Mouse (Mus musculus) heart, adult 11 months (tissue): ENCODE measurements around the gene Gm49325.

Source experiments
- DNase-seq: peaks from one replicate; pipeline ENCODE4 v3.0.0; 2022

Gene Gm49325

DNA sequence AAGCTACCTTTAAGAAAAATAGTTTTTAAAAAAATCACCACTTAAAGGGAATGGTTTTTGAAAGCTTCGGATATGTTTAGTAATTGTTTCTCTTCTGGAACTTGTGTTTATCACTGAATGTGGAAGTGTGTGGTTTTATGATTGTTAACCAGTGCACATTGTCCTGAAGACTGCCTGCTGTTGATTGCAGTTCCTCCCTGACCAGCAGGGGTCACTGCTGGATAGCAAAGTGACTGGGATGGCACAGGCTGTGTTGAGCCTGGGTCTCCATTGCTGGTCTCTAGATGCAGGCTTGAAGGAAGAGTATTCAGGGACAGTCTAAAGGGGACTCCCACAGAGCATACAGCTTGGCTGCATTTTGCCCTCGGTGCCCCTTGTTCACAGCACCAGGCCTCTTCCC, 21.5 kb downstream of the Gm49325 start:
- peak; percentile 95 for DNase-seq

DNA sequence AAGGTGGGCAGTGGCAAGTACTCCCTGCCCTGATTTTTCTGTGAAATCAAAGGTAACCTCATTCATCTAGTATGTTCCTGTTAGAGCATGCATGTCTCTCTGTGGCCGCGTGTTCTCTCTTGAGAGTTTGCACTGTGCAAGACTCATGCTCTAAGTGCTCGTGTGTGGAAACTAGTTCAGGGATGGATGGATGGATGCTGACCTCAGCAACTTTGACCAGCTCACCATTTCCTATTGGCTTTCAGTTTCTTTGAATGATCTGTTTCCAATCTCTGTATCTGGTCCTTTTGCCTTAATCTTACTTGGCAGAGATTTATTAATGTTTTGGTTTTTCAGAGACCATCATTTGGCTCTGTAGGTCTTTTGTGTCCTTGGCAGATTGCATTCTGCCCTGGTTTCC, 23.2 kb downstream of the Gm49325 start:
- DNase-seq = peak; percentile 85

DNA sequence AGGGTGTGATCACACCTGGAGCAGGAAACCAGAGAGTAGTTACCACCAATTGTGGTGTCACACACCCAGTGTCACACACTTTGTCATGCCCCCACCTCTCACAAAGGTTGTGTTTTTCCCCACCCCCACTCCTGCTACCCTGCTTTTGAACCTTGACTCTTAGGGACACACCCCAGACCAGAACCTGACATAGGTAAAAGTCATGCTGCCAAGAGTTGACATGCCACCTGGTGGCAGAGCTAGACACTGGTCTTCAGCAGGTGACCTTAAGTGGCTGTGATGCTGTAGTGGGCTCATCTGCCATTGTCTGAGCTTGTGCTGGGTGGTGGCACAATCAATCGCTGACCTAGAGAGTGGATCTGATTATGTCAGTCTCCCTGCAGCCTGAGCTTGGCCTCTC, 24.0 kb downstream of the Gm49325 start:
- DNase-seq = peak; percentile 85

DNA sequence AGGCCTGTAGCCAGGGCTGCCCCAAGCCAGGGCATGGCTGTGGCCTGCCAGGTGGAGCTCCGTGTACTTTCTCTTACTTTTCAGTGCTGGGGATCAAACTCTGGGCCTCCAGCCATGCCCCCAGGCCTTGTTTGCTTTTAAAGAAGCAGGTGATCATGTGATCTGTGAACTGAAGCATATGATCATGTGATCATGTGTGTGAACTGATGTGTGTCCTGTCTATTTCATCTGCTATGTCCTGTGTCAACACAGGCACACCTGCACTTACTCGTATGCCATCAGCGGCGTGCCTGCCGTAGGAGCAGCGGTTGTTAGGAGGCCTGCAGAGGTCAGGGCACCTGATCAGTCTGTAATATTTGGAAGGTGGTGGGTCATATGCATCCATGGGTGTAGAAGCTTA, 28.0 kb downstream of the Gm49325 start:
- DNase-seq = no peak

DNA sequence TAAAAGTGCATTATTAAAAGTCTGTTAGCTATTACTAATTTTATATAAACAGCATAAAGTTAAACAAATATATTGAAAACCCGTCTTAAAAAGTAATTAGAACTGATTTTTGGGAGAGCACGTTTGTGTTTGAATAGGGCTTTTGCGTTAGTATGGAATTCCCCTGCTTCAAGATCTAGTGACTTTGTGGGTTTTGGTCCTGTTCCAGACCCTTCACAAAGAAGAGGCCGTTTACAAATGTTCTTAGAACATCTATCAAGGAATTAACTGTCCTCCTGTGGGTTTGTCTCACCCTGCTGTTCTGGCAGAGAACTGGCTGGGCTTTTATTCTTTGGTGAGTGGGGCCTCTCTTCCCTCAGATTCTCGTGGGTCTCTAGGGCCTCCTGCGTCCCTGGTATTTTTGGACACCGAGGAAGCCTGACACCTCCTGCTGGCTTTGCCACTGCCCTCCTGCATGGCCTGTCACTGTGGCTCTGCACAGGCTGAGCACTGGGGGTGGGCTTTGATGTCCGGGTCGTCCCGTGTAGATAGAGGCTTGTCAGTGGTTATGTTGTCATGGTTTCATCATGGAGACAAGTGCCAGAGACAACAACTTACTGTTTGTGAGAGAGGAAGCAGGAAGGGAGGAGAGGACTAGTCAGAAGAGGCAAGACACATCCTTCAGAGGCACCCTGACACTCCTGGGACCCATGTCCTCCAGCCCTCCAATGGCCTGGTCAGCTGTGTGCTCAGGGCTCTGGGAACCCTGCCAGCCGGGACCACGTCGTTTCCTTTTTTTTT, 28.6 kb downstream of the Gm49325 start:
- peak; percentile 96 for DNase-seq

DNA sequence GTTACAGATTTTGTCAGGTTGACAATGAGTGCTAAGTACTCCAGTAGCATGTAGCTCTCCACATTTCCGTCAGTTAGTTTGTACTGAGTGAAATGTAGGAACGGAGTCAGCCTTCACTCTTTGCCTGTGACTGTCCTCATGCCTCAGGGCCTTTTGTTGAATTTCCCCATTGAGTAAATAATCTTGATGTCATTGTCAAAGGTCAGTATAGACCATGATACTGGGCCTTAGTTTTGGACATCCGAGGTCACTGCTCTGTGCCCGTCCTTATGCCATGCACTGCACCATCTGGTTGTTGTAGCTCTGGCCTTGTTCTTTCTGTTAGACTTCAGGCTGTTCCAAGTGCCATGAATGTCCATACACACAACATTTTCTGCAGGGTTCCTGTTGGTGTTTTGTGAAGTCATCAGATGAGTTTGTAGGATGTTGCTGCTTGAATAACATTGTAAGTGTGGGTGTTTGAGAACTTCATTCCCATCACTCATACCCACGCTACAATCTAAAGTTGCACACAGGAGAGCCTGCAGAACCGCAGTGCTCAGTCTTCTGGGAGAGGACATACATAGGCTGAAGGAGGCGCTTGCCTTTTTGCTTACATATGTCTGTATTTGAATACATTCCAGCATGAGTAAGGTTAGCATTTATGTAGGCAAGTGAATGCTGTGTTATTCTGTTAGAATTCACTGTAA, 30.4 kb downstream of the Gm49325 start:
- DNase-seq = no peak

DNA sequence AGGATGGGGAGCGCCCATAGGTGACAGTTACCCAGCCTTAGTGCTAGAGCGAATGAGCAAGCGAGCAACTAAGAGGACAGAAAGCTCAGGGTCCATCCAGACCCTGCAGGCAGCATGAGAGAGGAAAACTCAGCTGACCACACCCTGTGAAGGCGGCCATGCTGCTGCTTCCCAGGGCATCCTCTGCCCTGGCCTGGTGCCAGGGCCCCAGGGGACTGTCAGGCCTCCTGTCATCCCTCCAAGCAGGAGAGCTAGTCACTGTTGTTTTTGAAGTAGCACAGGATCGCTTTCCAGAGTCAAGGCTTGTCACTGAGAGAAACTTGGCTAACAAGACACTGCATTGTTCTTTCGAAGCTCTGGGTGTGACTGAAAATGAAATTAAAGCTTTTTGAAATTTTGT, 33.0 kb downstream of the Gm49325 start:
- peak; percentile 86 for DNase-seq

DNA sequence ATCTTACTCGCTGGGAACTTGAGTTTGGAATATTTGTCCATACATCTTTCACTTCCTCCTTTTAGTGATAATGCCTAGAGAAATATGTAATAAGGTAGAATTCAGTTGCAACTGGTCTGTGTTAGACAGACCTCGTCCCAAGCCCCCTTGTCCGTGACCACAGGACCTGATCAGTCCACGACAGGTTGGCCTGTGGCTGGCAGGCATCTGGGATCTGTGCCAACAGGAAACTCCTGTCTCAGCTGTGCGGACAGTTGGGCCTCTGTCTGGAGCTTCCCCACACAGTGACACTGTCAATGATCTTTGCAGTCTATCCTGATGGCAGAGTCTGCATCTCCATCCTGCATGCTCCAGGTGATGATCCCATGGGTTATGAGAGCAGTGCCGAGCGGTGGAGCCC, 37.2 kb downstream of the Gm49325 start:
- DNase-seq = no peak

DNA sequence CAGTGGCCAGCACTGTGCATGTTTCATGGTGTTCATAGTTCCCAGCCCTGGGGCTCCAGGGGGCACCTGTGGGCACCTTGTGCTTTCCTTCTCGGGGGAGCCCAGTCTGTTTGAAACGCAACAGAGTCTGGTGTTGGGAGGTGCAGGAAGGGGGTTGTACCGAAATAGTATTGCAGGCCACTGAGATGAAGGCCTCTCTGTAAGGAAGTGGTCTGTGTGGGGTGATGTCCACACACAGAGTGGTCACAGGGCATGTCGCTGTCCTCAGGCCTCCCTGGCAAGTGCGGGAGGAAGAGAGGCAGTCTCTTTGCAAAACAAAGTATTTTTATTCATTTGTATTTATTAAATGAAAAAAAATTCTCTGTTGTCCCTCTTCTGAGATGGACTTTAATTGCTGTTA, 39.6 kb downstream of the Gm49325 start:
- DNase-seq = no peak

DNA sequence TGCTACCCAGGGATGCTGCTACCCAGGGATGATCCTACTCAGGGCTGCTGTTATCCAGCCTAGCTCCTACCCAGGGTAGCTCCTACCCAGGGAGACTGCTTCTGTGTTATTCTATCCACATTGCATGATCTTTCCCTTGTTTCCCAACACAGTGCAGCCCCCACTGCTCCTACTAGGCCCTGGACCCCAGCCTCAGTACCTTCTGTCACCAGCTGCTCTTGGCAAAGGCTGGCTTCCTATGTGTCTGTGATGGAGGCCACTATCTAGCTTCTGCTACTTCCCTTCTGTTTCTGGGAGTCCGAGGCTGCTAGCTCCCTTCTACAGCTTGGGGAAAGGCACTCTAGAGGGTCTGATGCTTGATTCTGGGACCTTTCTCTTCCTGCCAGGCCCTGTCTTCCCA, 41.5 kb downstream of the Gm49325 start:
- no peak for DNase-seq

DNA sequence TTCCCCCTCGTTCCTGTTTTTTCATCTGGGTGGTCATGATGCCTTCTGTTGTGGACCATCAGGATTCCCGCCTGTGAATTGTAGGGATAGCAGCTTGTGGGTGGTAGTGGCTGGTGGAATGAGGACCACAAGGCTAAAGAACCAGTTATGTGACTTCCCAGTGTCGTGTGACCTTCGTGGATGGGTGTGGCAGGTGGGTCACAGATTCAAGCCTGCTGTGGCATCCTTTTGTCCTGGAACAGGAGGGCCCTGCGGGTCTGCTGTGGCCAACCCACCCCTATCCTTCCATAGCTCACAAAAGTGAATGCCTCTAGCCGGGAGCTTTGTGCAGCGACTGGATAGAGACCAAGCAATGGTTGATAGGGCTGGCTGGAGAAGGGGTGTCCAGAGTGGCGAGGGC, 41.9 kb downstream of the Gm49325 start:
- DNase-seq = no peak

DNA sequence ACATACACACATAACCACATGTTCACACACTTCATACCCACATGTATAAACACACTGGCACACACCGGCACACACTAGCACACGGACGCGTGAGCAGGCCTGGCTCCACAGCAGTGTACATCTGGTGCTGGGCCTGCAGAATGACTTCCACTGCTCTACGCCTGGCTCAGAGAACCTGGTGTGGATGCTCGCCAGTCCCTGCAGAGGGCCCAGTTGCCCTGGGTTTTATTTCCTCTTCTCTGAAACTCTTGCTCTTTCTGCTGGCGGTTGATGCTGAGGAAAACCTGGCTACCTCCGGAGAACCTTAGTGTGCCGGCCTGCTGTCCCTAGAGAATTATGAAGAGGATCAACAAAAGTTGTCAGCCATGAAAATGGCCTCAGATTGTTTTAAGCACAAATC, 46.0 kb downstream of the Gm49325 start:
- no peak for DNase-seq

DNA sequence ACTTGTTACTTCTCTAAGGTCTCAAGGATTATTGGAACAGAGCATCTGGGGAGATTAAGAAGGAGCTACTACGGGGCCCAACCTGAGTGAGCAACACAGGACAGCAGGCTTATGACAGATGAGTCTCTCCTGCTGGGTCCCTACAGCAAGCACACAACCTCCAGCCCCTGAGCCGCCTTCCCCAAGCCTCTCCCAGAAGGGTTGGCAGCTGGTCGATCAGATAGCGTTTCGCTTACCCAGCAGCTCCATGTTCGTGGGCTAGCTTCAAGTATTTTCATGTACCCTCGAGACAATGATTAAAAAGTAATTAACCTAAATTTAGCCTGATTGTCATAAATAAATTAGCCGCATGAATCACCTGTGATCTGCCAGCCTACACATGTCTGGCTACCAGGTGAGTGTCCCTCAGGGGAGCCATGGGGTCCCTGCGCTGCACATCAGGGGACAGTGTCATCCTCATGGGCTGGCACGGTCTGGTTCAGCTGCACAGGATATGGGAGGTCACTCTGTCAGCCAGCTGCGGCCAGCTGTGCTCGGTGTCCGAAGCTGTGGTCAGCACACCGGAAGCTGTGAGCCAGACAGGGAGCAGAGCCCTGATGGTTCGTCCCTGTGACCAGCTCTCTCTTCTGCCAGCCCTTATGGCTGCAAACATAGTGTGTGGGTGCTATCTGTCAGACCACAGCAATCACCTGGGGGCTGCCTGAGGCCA, 52.4 kb downstream of the Gm49325 start:
- peak; percentile 97 for DNase-seq

DNA sequence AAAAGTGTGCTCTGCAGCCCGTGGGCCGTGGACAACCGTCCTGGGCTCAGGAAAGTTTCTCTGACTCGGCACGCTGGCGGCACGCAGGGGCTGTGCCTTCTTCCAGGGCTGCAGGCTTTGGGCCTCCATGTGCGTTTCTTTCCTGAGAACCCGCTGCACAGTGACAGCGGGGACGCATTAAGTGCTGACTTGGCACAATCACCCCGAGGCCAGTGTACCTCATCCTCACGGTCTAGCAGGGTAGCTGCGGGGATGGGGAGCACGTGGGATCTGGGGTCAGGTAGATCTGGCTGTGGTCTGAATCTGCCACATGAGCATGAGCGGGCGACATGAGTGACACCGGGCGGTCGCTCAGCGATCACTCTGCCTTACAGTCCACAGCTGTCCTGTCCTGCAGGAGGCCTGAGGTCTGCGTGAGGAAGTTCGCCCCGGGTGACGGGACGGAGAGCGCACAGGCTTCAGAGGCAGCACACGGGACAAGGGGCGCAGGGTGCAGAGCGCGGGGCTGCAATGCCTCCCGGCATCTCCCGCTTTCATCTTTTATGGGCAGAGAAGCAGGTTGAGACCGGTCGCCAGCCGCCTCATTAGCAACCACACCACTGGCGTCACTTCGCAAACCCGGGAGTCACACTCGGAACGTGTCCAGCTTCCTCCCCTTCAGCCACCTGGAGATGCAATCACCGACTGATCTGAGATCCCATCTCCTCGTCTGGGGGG, 58.1 kb downstream of the Gm49325 start:
- no peak for DNase-seq

DNA sequence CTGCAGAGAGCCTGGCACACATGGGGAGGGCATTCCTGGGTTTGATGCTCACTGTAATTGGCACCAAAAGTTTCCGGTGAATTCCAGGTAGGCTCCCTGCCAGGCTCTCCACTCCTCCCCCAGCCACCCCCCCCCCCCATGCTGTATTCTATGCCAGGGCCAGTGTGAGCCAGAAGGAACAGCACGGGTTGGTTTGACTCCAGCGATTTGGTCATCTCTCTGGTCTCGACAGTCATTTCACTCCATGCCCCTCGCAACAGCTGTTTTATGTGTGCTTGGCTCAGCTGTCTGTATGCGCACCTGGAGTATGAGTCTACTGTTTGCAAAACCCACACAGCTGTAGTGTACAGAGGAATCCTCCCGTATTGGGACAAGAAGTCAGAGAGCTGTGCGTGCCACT, 60.3 kb downstream of the Gm49325 start:
- no peak for DNase-seq

DNA sequence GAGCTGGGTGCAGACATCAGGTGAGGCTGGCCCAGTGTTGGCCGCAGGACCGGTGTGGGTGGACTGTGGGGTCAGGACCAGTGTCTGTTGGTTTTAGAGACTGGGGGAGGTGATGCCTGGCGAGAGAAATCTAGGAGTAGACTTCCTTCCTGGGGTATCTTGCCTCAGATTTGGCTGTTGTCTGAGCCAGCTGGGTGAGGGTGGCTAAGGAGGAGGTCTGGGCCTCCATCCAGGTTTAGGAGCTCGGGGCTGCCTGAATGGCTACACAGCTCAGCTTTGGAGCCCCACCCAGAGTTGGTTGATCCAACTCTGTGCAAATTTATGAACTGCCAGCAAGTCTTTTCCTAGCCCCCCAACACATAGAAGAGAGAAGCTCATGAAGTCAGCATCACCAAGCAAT, 61.4 kb downstream of the Gm49325 start:
- DNase-seq = no peak

DNA sequence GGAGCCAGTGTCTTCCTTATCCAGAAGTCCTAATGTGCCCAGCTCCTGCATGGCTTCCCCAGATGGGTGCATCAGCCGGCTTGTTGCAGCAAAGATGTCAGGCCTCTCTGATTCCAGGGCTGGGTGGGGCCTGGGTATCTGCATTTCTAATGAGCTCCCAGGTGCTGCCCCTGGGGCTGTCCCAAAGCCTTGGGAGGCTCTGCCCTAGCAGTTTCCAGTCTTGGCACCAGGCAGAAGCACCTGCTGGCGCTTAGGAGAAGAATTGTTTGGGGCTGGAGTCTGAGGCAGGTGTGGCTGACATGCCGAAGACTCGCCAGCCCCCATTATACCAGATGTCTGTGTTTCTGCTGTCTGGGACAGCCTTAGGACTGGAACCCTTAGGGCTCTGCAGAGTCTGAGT, 64.7 kb downstream of the Gm49325 start:
- no peak for DNase-seq

DNA sequence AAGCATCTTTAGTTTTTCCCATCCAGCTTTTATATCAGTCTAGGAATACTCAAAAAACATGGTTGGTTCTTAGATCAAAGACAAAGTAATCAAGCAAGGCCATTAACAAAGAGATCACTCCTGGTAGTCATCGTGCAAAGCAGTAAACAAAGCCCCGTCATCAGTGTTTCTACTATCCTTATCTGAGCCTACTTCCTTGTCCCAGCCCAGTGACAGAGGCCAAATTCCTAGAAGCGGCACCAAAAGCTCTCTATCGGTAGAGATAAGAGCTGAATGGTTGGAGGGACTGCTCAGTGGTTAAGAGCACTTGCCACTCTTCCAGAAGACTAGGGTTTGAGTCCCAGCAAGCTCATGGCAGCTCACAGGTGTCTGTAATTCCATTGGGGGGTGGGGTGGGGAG, 65.5 kb downstream of the Gm49325 start:
- DNase-seq = no peak

DNA sequence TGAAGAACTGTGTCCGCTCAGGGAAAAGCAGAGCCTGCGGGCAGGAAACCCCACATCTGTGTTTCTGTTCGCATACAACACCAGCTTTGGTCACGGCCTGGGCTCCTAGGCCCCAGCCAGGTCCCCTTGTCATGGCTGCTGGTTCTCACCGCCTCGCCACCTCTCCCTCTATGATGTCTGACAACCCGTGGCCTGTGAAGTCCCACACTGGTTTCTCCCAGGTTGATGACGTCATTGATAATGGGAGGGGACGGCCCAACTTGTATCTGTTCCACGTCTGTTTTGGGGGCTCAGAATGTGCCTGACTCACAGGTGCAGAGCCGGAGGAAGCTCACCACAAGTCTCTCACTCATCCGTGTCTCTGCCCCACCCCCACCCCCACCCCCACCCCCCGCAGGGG, 67.8 kb downstream of the Gm49325 start:
- DNase-seq = no peak

DNA sequence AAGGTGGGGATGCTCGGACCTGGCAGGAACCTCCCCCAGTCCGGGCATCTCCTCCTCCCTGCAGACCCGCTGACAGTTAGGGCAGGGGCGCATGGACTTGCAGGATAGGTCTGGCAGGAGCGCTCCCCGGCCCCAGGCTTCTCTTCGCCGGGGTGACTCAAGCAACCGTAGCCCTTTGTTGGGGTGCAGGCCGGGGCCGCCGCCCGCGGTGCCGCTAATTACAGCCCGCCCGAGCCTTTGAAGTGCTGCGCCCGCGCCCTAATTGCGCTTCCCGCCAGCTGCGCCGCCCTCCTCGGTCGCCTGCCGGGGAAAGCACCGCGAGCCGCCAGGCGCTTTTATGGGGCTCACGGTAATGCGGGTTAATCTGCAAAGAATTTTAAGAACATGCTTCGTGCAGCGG, 71.6 kb downstream of the Gm49325 start:
- no peak for DNase-seq

DNA sequence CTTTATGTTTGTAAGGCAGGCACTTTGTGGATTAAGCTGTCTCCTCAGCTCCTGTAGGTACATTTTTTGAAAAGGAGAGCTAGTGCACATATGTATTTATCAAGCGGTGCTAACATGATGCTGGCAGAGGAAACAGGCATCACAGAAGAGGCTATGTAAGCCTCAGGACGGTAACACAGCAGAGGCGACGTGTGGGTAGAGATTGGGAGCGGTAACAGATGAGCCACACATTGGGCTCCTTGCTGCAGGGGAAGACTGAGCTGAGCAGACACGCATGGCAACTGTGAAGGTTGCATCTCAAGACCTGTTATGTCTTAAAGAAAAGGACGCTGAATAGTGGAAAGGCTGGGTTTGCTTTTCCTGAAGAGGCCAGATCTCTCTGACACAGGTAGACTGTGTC, 77.0 kb downstream of the Gm49325 start:
- no peak for DNase-seq

DNA sequence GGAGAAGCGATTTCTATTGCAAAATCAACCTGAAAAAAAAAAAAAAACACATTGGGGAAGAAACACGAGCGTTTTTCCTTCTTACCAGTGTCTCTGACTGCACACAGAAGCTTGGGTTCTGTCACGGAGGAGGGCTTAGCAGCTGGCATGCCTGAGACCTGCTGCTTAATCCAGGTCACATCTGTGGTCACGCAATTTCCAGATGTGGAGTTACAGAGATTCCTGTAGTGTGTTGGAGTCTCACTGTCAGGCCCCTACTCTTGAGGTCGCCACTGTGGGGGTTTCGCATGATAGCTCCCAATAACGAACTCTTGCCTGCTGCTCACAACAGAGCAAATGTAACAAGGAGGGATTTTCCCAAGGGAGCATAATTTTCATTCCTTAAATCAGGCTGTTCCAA, 78.2 kb downstream of the Gm49325 start:
- no peak for DNase-seq

DNA sequence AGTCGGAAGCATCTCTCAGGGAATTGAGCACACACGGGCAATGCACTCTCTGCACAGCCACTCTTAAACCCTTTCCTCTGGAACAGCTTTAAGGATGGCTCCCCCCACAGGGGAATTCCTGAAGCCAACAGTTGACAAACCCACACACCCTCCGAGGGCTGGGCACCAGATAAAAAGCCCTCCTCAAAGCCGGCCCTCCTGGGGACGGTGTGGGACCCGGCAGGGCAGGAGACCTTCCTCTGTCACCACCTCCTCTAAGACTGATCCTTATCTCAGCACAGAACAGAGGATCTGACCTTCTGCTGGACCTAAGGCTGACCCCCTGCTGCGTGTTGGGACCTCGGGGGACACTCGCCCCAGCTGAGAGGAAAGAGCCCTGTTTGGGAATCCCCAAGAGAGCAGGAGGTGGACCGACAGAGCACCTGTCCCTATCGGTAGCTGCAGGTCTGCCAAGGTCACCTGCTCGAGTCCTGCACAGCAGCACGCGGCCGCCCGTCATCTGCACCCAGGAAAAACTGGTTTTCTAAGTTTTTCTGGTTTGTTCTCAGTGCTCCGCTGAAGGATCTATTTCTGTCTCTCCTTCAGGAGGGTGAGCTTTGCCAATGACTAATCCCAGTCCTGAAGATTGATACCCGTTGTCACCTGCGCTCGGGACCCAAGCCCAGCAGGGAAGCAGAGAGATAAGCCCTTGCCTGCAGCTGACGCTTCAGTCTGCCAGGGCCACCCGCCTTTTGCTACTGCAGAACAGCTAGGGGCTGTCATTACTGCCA, 80.1 kb downstream of the Gm49325 start, which contains the start of gene Tspear:
TSS of gene Tspear (plus strand) at position 675 of the 770 bp plus-strand sequence.
- no peak for DNase-seq
